Mouse (Mus musculus) ovary, adult 2 months (tissue): ENCODE results near the gene Usp5. TPM values are rescaled to one million over a fixed set of nuclear protein-coding genes. Genes with fewer than 3 reads are reported as not detected.

Experiments
- polyA plus RNA-seq: library from polyadenylated mRNA; depleted of rRNA; stranded (reverse); fragments of >200 nt; gene quantifications from 2 replicates; pipeline ENCODE4 v1.2.3, GENCODE M21; 2012; rRNA removed

The Usp5 gene
- polyA plus RNA-seq = 120 TPM in 2 replicates

GRCm38 (mm10) chr6:124828868-124829798 is at the start of gene Usp5, which contains the start of gene Cdca3:
TSS of gene Usp5 (minus strand) at chr6:124829484.
TSS of gene Cdca3 (plus strand) at chr6:124829547.

DNA sequence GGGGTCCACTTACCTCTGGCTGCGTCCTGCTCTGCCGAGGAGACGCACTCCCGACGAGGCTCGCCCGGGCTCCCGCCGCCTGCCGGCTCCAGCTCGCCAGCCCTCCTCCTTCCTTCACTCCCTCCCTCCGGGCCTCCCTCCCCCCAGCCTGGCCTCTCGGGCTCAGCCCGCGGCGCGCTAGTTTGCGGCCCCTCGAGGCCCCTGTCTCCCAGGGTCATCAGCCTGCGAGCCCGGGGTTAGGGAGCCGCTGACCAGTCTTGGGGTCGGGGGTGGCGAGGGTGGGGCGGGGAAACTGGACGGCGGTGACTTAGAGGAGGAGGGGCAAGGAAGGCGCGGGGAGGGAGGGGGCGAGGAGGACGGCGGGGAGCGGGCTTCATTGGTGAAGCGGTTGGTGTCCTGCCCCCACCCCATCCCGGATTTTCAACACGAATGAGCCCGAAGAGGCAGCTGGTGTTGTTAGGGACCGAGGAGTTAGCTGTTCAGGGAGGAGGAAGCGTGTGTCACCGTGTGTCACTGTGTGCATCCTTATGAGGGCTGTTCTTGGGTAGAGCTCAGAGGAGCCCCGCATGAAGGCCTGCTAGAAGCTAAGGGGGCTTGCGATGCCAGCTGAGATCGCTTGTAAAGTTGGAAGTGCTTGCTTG is 34.5 kb upstream of the Usp5 start, which contains the start of gene Gpr162:
TSS of gene Gpr162 (minus strand) at position 326 of the 641 bp plus-strand sequence.

GRCm38 (mm10) chr6:124856916-124857839 is 27.9 kb upstream of the Usp5 start, which contains the start of gene P3h3:
TSS of gene P3h3 (minus strand) at chr6:124857752.

DNA sequence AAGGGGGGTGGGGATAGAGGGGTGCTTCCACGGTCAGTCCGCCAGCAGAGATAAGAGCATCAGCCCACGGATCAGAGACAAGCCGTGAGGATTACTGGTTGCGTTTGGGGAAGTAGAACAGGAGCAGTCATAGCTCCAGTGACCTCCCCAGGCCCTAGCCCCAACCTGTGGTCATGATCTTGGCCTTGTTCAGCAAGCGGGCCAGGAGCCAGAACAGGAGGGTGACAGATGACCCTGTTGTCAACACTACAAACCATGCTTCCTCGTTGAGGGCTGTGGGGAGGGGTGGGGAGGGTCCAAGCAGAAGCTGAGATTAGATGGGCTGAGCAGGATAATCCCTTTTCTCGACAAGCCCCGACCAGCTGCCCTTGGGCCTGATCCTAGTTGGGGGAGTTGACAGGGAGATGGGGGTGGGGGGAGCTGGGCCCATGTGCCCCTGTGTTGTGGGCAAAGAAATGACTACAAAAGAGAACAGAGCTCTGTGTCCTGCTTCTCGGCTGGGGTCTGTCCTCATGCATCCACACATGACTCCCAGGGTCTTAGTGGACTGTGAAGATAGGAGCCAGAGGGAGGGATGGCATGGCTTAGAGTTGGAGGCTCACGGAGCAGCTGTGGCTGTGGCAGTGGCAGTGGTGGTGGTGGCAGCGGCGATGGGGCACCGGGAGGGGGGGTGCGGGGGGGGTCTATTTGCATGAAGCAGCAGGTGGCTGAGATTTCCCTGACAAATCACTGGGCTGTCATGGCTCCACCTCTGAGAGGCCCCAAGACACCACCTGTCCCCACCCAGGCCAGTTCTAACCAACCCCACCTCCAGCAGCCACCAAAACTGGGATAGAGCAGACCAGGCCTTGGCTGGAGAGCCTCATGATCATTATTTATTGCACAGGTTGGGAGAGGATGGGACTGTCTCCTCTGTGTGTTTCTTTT is 11.2 kb upstream of the Usp5 start, which contains the start of gene Gnb3:
TSS of gene Gnb3 (minus strand) at position 35 of the 927 bp plus-strand sequence.

GRCm38 (mm10) chr6:124813933-124814332 is 15.4 kb downstream of the Usp5 start, which contains the start of gene Tpi1:
TSS of gene Tpi1 (minus strand) at chr6:124814296.

GRCm38 (mm10) chr6:124808358-124809012 is 20.8 kb downstream of the Usp5 start, which contains the start of gene Spsb2:
TSS of gene Spsb2 (plus strand) at chr6:124808661.

GRCm38 (mm10) chr6:124779222-124779983 is 49.9 kb downstream of the Usp5 start, which contains the start of gene Lrrc23:
TSS of gene Lrrc23 (minus strand) at chr6:124779727.

GRCm38 (mm10) chr6:124769101-124769765 is 60.1 kb downstream of the Usp5 start, which contains the start of gene Eno2:
TSS of gene Eno2 (minus strand) at chr6:124769673.

Other genes starting within 250 kb of the Usp5 start
- gene C1s2, start 193.4 kb downstream of the Usp5 start, polyA plus RNA-seq = 0.09 and 0.21 TPM in 2 replicates
- gene Lpcat3, start 166.5 kb downstream of the Usp5 start, polyA plus RNA-seq = 174 and 229 TPM in 2 replicates
- 43.9 and 53.5 TPM in 2 replicates for gene Emg1, start 117.3 kb downstream of the Usp5 start, polyA plus RNA-seq
- gene Phb2, start 117.1 kb downstream of the Usp5 start, polyA plus RNA-seq = 133 and 151 TPM in 2 replicates
- gene Ptpn6, start 90.8 kb downstream of the Usp5 start, polyA plus RNA-seq = 15.2 and 17.3 TPM in 2 replicates
- gene Grcc10, start 88.1 kb downstream of the Usp5 start, polyA plus RNA-seq = 266 and 371 TPM in 2 replicates
- gene Gm45234, start 73.5 kb downstream of the Usp5 start, polyA plus RNA-seq = not detected in 2 replicates
- 44.9 and 59.9 TPM in 2 replicates for gene Atn1, start 73.0 kb downstream of the Usp5 start, polyA plus RNA-seq
- 10.6 and 11.5 TPM in 2 replicates for gene Eno2, start 59.8 kb downstream of the Usp5 start, polyA plus RNA-seq
- 9.0 and 11.7 TPM in 2 replicates for gene Lrrc23, start 49.8 kb downstream of the Usp5 start, polyA plus RNA-seq
- 27.7 and 31.4 TPM in 2 replicates for gene Spsb2, start 20.8 kb downstream of the Usp5 start, polyA plus RNA-seq
- 353 and 433 TPM in 2 replicates for gene Tpi1, start 15.2 kb downstream of the Usp5 start, polyA plus RNA-seq
- gene Cdca3, start 63 bp upstream of the Usp5 start, polyA plus RNA-seq = 20.9 and 42.3 TPM in 2 replicates
- gene Gnb3, start 10.8 kb upstream of the Usp5 start, polyA plus RNA-seq = 0.98 and 1.0 TPM in 2 replicates
- 99.7 and 118 TPM in 2 replicates for gene P3h3, start 28.3 kb upstream of the Usp5 start, polyA plus RNA-seq
- 3.2 and 3.4 TPM in 2 replicates for gene Gpr162, start 34.5 kb upstream of the Usp5 start, polyA plus RNA-seq
- gene Cd4, start 58.7 kb upstream of the Usp5 start, polyA plus RNA-seq = 1.4 and 1.6 TPM in 2 replicates
- gene Lag3, start 82.2 kb upstream of the Usp5 start, polyA plus RNA-seq = 8.3 and 8.4 TPM in 2 replicates
- 2,014 and 3,023 TPM in 2 replicates for gene Ptms, start 90.6 kb upstream of the Usp5 start, polyA plus RNA-seq
- 367 and 376 TPM in 2 replicates for gene Mlf2, start 101.9 kb upstream of the Usp5 start, polyA plus RNA-seq
- 232 and 278 TPM in 2 replicates for gene Cops7a, start 136.1 kb upstream of the Usp5 start, polyA plus RNA-seq
- 5.2 and 10.1 TPM in 2 replicates for gene Pianp, start 167.2 kb upstream of the Usp5 start, polyA plus RNA-seq
- 70.1 and 85.2 TPM in 2 replicates for gene Zfp384, start 179.7 kb upstream of the Usp5 start, polyA plus RNA-seq
- 48.6 and 50.5 TPM in 2 replicates for gene Ing4, start 210.3 kb upstream of the Usp5 start, polyA plus RNA-seq
- 18.8 and 27.3 TPM in 2 replicates for gene Acrbp, start 220.2 kb upstream of the Usp5 start, polyA plus RNA-seq
- gene Lpar5, start 238.4 kb upstream of the Usp5 start, polyA plus RNA-seq = 5.5 and 5.9 TPM in 2 replicates